Mouse (Mus musculus): ENCODE results near the gene Kpna4.

GRCm38 (mm10) chr3:69127693-69128092 lies 780 bp upstream of the Kpna4 start:
- no peak for TF ChIP-seq POLR2A (IDR thresholded peaks at IDR 0.05; ENCODE audit: borderline replicate concordance, extremely low read depth, insufficient read depth, insufficient read length, poor library complexity, severe bottlenecking)
- no peak for TF ChIP-seq CTCF (IDR thresholded peaks at IDR 0.05; ENCODE audit: borderline replicate concordance, extremely low read depth, insufficient read depth, insufficient read length)
